Mouse (Mus musculus): ENCODE results near the gene Evi5l. TPM values are rescaled to one million over a fixed set of nuclear protein-coding genes. Genes with fewer than 3 reads are reported as not detected.

Evi5l gene
- polyA plus RNA-seq (2014; fragmentation: Nextera tagmentation; extraction: Ambion mirVana): 23.1 and 24.8 TPM in 2 replicates

DNA sequence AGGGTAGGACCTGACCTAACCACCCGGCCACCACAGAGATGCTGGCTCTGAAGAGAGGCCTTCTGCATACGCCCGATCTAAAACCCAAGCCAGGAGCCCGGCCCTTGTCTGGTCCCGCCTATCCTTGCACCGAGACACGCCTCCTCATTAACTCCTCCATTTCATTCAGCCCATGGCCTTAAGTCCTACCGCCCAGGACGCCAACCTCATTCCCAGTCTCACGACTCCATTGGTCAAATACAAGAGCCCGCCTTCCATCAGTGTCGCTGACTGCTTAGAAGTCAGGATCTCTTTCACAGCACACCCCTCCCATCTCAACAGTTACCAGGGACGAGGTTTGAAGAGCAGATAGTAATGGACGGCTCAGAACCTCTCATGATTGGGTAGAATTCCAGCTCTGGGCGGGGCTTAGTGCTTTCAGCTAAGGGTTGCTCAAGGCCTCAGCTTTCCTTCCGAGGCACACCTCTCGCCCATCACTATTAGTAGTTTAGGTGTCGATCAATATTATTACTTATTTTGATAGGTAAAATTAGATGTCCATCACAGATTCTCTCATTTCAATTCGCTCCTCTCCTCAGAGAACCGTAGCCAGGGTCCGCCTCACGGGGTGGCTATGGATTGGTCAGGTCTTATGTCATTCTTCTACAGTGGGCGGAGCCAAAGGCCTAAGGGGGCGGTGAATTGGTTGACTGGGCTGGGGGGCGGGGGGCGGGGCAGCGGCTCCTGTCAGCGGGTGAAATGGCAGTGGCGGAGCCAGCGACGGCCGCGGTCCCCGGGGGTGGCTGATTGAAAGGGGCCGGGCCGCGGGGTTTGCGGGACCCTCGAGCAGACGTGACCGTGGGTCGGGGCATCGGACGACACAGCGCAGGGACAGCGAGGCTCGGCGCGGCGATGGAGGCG is at the start of gene Evi5l:
TSS of gene Evi5l (plus strand) at position 716 of the 900 bp plus-strand sequence.
- under 1% methylated on average over 45 of the region's 51 CpGs for WGBS
- peak; percentile 99 for DNase-seq (ENCODE audit: low spot score, missing footprints)
- Histone ChIP-seq H3K27me3 (ENCODE audit: control insufficient read depth, insufficient read depth, low read length) (no peaks in the 10 kb centered on the region), H3K9me3 (ENCODE audit: control insufficient read depth, low read length) (no peaks in the 10 kb centered on the region), H3K36me3 (ENCODE audit: control insufficient read depth, insufficient read depth, low read length) (no peaks in the 10 kb centered on the region), H3K4me1 (ENCODE audit: control insufficient read depth, insufficient read depth, low read length) (peaks cover 3% of the 10 kb centered on the region; the same call in 1 of the 2 replicates), H3K9ac (ENCODE audit: low read length) (peak within 1 kb of the TSS; percentile 77), H3K4me2 (peak within 1 kb of the TSS; percentile 78), H3K27ac (ENCODE audit: low read depth, low read length) (no peak within 1 kb of the TSS; the same call in 1 of the 2 replicates), H3K4me3 (ENCODE audit: low read depth, low read length) (peak within 1 kb of the TSS; percentile 76)
- ATAC-seq (ENCODE audit: low FRiP score): peak; percentile 97

DNA sequence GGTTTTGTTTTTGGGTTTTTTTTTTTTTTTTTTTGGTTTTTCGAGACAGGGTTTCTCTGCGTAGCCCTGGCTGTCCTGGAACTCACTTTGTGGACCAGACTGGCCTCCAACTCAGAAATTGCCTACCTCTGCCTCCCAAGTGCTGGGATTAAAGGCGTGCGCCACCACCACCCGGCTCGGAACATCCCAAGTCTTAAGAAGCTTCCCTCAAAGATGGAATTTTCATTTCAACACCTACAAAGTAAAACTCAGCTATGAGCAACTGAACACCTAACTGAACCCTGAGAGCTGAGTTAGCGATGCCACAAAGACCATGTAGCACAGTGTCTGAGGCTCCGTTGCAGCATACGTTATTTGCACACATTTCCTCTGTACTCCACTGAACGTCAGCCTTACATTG is 32.6 kb upstream of the Evi5l start, which contains the start of gene Cd209g:
TSS of gene Cd209g (plus strand) at position 301 of the 400 bp plus-strand sequence.
- H3K4me3 ChIP-seq (ENCODE audit: low read depth, low read length): no peak within 1 kb of the TSS
- ATAC-seq (ENCODE audit: low FRiP score): no peak
- no peaks in the 10 kb centered on the region for H3K4me1 ChIP-seq (ENCODE audit: control insufficient read depth, insufficient read depth, low read length)
- 90% methylated on average over 10 of the region's 10 CpGs for WGBS
- H3K9ac ChIP-seq (ENCODE audit: low read length): no peak within 1 kb of the TSS
- no peak for DNase-seq (ENCODE audit: low spot score, missing footprints)
- H3K27me3 ChIP-seq (ENCODE audit: control insufficient read depth, insufficient read depth, low read length): no peaks in the 10 kb centered on the region
- no peaks in the 10 kb centered on the region for H3K36me3 ChIP-seq (ENCODE audit: control insufficient read depth, insufficient read depth, low read length)
- no peak within 1 kb of the TSS for H3K4me2 ChIP-seq
- H3K9me3 ChIP-seq (ENCODE audit: control insufficient read depth, low read length): no peaks in the 10 kb centered on the region
- H3K27ac ChIP-seq (ENCODE audit: low read depth, low read length): no peak within 1 kb of the TSS

DNA sequence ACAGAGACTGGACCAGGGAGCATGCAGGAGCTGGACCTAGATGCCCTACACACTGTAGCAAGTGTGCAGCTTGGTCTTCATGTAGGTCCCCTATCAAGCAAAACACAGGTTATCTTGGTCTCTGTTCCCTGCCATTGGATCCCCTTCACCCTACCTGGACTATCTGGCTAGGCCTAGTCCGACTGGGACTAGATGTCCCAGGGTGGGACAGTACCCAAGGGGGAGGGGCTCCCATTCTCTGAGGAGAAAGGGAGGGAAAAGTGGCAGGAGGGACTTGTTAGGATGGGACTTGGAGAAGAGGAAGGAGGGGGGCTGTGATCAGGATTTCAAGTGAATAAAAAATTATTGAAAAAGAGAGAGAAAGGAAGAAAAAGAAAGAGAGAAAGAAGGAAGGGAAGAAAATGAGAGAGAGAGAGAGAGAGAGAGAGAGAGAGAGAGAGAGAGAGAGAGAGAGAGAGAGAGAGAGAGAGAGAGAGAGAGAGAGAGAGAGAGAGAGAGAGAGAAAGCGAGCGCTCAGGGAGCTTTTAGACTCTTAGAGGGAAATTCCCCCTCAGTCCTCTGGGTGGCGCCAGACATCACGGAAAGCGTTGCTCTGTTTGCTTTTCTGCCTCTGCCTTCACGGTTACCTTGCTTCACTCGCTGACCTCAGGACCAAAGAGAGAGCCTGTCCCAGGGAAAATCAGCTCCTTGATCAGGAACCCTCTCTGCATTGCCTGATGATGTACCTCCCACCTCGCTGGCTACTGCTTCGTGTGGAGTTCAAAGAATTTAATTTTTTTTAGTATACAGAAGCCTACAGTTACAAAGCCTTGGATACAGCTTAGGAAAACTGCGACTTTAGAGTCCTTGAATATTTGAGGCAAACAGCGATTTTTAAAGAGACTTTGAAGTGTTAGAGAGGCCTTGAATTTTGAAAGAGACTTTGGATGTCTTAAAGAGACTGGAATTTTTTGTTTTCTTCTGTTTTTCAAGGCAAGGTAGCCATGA is 26.4 kb upstream of the Evi5l start:
- Histone ChIP-seq H3K27me3 (ENCODE audit: control insufficient read depth, insufficient read depth, low read length) (no peaks in the 10 kb centered on the region), H3K4me1 (ENCODE audit: control insufficient read depth, insufficient read depth, low read length) (no peaks in the 10 kb centered on the region), H3K9ac (ENCODE audit: low read length) (no peak overlapping the region), H3K9me3 (ENCODE audit: control insufficient read depth, low read length) (no peaks in the 10 kb centered on the region), H3K27ac (ENCODE audit: low read depth, low read length) (no peak overlapping the region), H3K4me3 (ENCODE audit: low read depth, low read length) (no peak overlapping the region), H3K36me3 (ENCODE audit: control insufficient read depth, insufficient read depth, low read length) (no peaks in the 10 kb centered on the region), H3K4me2 (no peak overlapping the region)
- ATAC-seq (ENCODE audit: low FRiP score) (peak; percentile 82), DNase-seq (ENCODE audit: low spot score, missing footprints) (peak; percentile 96)
- 9% methylated on average over 12 of the region's 12 CpGs for whole genome bisulfite sequencing

DNA sequence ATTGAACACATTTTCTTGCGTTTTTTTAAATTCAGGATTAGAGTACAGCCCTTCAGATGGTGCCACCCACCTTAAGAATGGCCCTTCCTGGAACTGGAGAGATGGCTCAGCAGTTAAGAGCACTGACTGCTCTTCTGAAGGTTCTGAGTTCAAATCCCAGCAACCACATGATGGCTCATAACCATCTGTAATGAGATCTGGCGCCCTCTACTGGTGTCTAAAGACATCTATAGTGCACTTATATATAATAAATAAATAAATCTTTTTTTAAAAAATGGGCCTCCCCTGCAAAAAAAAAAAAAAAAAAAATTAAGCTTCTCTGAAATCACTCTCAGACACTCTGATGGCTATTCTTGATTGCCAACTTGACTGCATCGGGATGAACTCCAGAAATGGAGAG is 24.6 kb upstream of the Evi5l start:
- WGBS: 59% methylated on average over 3 of the region's 3 CpGs
- Histone ChIP-seq H3K9ac (ENCODE audit: low read length) (no peak overlapping the region), H3K36me3 (ENCODE audit: control insufficient read depth, insufficient read depth, low read length) (no peaks in the 10 kb centered on the region), H3K4me3 (ENCODE audit: low read depth, low read length) (no peak overlapping the region), H3K4me1 (ENCODE audit: control insufficient read depth, insufficient read depth, low read length) (no peaks in the 10 kb centered on the region), H3K27me3 (ENCODE audit: control insufficient read depth, insufficient read depth, low read length) (no peaks in the 10 kb centered on the region), H3K9me3 (ENCODE audit: control insufficient read depth, low read length) (no peaks in the 10 kb centered on the region), H3K4me2 (no peak overlapping the region), H3K27ac (ENCODE audit: low read depth, low read length) (no peak overlapping the region)
- DNase-seq (ENCODE audit: low spot score, missing footprints): no peak
- ATAC-seq (ENCODE audit: low FRiP score): no peak

DNA sequence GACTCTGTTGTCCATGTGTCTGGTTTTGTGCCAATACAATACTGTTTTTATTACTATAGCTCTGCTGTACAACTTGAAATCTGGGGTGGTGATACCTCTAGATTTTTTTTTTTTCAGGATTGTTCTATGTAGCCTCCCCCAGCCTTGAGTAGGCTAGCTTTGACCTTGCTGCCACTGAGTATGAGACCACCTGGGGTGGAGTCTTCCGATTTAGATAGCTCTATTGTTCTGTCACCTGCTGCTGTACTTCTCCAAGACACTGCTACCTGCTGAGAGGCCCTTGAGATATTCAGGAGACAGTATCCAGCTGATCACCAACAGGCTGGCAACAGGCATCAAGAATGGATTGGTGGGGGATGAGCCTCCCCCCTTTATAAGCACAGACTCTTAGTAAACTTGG is 19.1 kb upstream of the Evi5l start:
- Histone ChIP-seq H3K27me3 (ENCODE audit: control insufficient read depth, insufficient read depth, low read length) (no peaks in the 10 kb centered on the region), H3K4me2 (no peak overlapping the region), H3K9ac (ENCODE audit: low read length) (no peak overlapping the region), H3K36me3 (ENCODE audit: control insufficient read depth, insufficient read depth, low read length) (no peaks in the 10 kb centered on the region), H3K9me3 (ENCODE audit: control insufficient read depth, low read length) (no peaks in the 10 kb centered on the region; the same call in 1 of the 2 replicates), H3K27ac (ENCODE audit: low read depth, low read length) (no peak overlapping the region), H3K4me1 (ENCODE audit: control insufficient read depth, insufficient read depth, low read length) (no peaks in the 10 kb centered on the region), H3K4me3 (ENCODE audit: low read depth, low read length) (no peak overlapping the region)
- WGBS: 20% methylated on average over 1 of the region's 1 CpGs
- DNase-seq (ENCODE audit: low spot score, missing footprints): no peak
- ATAC-seq (ENCODE audit: low FRiP score): no peak

DNA sequence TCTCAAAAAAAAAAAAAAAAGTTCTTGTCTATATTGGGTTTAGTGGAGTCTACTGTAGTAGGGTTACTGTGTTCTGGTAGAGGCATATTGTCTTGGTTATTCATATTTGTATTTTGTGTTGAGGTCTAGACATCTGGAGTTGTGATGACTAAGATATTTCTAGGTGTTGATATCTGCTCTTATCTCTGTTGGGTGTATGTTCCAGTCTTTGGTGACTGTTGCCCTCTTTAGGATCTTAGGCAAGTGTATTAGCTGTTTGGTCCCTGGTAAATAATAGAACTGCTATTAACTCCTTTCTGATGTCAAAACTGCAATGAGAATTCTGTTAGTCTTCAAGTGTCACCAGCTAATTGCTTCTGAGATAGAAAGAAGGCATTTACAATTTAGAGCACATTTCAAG is 11.5 kb upstream of the Evi5l start:
- Histone ChIP-seq H3K27ac (ENCODE audit: low read depth, low read length) (no peak overlapping the region), H3K4me3 (ENCODE audit: low read depth, low read length) (no peak overlapping the region), H3K27me3 (ENCODE audit: control insufficient read depth, insufficient read depth, low read length) (no peaks in the 10 kb centered on the region), H3K36me3 (ENCODE audit: control insufficient read depth, insufficient read depth, low read length) (no peaks in the 10 kb centered on the region), H3K9ac (ENCODE audit: low read length) (no peak overlapping the region), H3K4me1 (ENCODE audit: control insufficient read depth, insufficient read depth, low read length) (no peaks in the 10 kb centered on the region), H3K4me2 (no peak overlapping the region), H3K9me3 (ENCODE audit: control insufficient read depth, low read length) (no peaks in the 10 kb centered on the region; the same call in 1 of the 2 replicates)
- no peak for ATAC-seq (ENCODE audit: low FRiP score)
- DNase-seq (ENCODE audit: low spot score, missing footprints): no peak

DNA sequence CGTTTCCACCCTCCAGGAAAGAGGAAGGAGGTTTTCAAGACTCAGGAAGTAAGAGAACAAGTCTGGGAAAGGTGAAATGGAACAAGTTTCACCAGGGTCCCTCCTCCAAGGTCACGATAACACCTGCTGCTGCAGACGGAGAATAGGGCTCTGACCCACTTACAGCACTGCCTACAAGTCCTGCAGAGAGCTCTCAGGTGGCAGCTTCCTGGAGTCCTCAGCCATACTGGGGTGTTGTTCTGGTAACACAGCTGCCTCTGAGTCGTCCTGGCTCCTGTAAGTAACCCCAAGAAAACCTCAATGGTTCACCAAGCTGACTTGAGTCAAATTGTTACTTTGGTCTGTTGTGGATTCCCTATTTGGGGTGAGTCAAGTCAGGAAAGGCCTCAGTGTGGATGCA is 3.6 kb upstream of the Evi5l start:
- DNase-seq (ENCODE audit: low spot score, missing footprints): no peak
- Histone ChIP-seq H3K27me3 (ENCODE audit: control insufficient read depth, insufficient read depth, low read length) (no peaks in the 10 kb centered on the region), H3K4me1 (ENCODE audit: control insufficient read depth, insufficient read depth, low read length) (peaks cover 3% of the 10 kb centered on the region; the same call in 1 of the 2 replicates), H3K27ac (ENCODE audit: low read depth, low read length) (no peak overlapping the region), H3K9ac (ENCODE audit: low read length) (no peak overlapping the region), H3K36me3 (ENCODE audit: control insufficient read depth, insufficient read depth, low read length) (no peaks in the 10 kb centered on the region), H3K4me3 (ENCODE audit: low read depth, low read length) (no peak overlapping the region), H3K9me3 (ENCODE audit: control insufficient read depth, low read length) (no peaks in the 10 kb centered on the region), H3K4me2 (no peak overlapping the region)
- 55% methylated on average over 4 of the region's 4 CpGs for WGBS
- ATAC-seq (ENCODE audit: low FRiP score): no peak

DNA sequence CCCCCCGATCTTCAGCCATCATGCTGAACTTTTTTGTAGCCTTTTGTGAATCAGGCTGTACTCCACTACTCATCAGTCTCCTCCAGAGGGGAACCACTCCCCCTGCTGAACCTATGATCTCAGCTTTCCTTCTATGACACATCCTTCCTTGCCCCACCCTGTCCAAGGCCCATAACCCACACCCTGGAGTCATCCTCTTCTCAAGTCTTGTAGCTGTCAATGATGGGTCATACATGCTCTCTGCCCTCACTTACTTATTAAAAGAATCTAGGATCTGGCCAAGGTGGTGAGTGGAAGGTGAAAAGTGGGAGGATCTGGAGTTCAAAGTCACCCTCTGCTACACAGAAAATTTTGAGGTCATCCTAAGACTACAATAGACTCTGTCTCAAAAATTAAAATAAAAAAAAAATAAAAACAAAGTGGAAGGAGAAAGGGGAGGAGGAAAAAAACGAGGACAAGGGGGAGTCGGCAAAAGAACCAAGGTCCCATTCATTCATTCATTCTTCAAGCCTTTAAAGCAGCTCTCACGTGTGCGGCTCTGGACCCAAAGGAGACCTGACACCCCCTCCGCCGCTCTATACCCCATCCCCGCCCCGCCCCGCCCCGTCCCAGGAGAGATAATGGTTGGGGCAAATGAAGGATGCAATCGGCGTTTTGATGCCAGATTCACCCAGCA is 1.1 kb upstream of the Evi5l start:
- Histone ChIP-seq H3K9ac (ENCODE audit: low read length) (peak overlapping the region; percentile 64), H3K4me3 (ENCODE audit: low read depth, low read length) (peak overlapping the region; percentile 39), H3K9me3 (ENCODE audit: control insufficient read depth, low read length) (no peaks in the 10 kb centered on the region), H3K27me3 (ENCODE audit: control insufficient read depth, insufficient read depth, low read length) (no peaks in the 10 kb centered on the region), H3K4me2 (peak overlapping the region; percentile 53), H3K4me1 (ENCODE audit: control insufficient read depth, insufficient read depth, low read length) (peaks cover 3% of the 10 kb centered on the region; the same call in 1 of the 2 replicates), H3K27ac (ENCODE audit: low read depth, low read length) (no peak overlapping the region; the same call in 1 of the 2 replicates), H3K36me3 (ENCODE audit: control insufficient read depth, insufficient read depth, low read length) (no peaks in the 10 kb centered on the region)
- ATAC-seq (ENCODE audit: low FRiP score): no peak
- no peak for DNase-seq (ENCODE audit: low spot score, missing footprints)
- WGBS: 7% methylated on average over 13 of the region's 13 CpGs
